Mouse (Mus musculus) hindbrain, embryonic 16.5 days (tissue): Measurements from ENCODE around the gene Gpsm2. TPM values are rescaled to one million over a fixed set of nuclear protein-coding genes. Genes with fewer than 3 reads are reported as not detected.
"Not testable (repeated sequence)": the region's sequence is repeated elsewhere in the genome, so short reads cannot be mapped to it uniquely, and the experiment has no call there.

Experiments used
- ATAC-seq: fragments of 200-750 bp; cut with Nextera tagmentation; 2 replicates; pipeline ENCODE4 v1.8.0; 2017; ENCODE audit warnings: moderate TSS enrichment, moderate library complexity
- H3K27ac ChIP-seq: fragments of 300-500 bp; sonication (generic); 2 replicates; pipeline ENCODE4 v1.5.1; 2014; ENCODE audit warnings: low read depth, mild to moderate bottlenecking, control low read depth, low read length, moderate library complexity
- H3K27me3 ChIP-seq: fragments of 300-500 bp; sonication (generic); replicated peaks from 2 replicates; pipeline ENCODE4 v1.6.1; 2014; ENCODE audit warnings: low read length; ENCODE audit not compliant: control insufficient read depth, insufficient read depth
- H3K36me3 ChIP-seq: fragments of 300-500 bp; sonication (generic); 2 replicates; pipeline ENCODE4 v1.6.1; 2014; ENCODE audit warnings: mild to moderate bottlenecking, low read length, moderate library complexity, mixed read lengths; ENCODE audit not compliant: control insufficient read depth, insufficient read depth
- H3K4me1 ChIP-seq: fragments of 300-500 bp; sonication (generic); 2 replicates; pipeline ENCODE4 v1.6.1; 2014; ENCODE audit warnings: low read depth, low read length; ENCODE audit not compliant: control insufficient read depth, insufficient read depth
- H3K4me2 ChIP-seq: fragments of 300-500 bp; sonication (generic); 2 replicates; pipeline ENCODE4 v1.6.1; 2014; ENCODE audit warnings: mild to moderate bottlenecking, low read length, control low read depth, moderate library complexity
- H3K4me3 ChIP-seq: fragments of 300-500 bp; sonication (generic); 2 replicates; pipeline ENCODE4 v1.5.1; 2014; ENCODE audit warnings: mild to moderate bottlenecking, low read length, control low read depth, moderate library complexity
- H3K9ac ChIP-seq: fragments of 300-500 bp; sonication (generic); 2 replicates; pipeline ENCODE4 v1.6.1; 2014; ENCODE audit warnings: low read depth, mild to moderate bottlenecking, control low read depth, low read length, moderate library complexity
- H3K9me3 ChIP-seq: fragments of 300-500 bp; sonication (generic); 2 replicates; pipeline ENCODE4 v1.6.1; 2014; ENCODE audit warnings: mild to moderate bottlenecking, low read length, moderate library complexity; ENCODE audit not compliant: control insufficient read depth
- WGBS: fragments of 180-500 bp; shearing (Covaris S2); extraction: QIAGEN DNeasy Blood & Tissue Kit; methylation state at CpG from one replicate; pipeline ENCODE4 v1.1.7; 2014; 5-methylcytosine and 5-hydroxymethylcytosine counted together
- polyA plus RNA-seq: library from polyadenylated mRNA; unstranded; fragments of >200 nt; fragmentation: Nextera tagmentation; extraction: Ambion mirVana; gene quantifications from 2 replicates; pipeline ENCODE4 v1.2.1, GENCODE M21; 2015

Gpsm2 gene
- polyA plus RNA-seq, 1 experiment from 2014 or later, result 21.1 TPM

DNA sequence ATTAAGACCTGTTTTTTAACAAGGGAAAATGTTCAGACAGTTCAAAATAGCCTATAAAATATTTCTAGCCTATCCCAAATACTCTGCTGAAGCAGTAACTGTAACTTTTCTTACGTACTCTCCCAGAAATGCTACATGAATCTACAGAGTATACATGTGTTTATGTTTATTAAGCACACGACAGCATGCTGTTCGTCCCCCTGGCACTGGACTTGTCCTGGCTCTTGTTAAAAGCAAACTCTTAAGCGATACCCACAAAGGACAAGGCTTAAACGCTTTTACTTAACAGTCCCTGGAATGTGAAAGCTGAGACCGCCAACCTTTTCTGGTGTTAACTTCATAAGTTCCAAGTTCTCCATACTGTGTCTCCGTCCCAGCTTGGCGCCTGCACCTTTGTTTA, 32.7 kb downstream of the Gpsm2 start:
- 68% methylated on average over 8 of the region's 8 CpGs for WGBS
- Histone ChIP-seq H3K4me2 (no peak overlapping the region), H3K4me3 (no peak overlapping the region), H3K36me3 (no peaks in the 10 kb centered on the region), H3K27ac (no peak overlapping the region), H3K9ac (no peak overlapping the region), H3K27me3 (no peaks in the 10 kb centered on the region), H3K4me1 (no peaks in the 10 kb centered on the region; the same call in 1 of the 2 replicates), H3K9me3 (no peaks in the 10 kb centered on the region)
- no peak for ATAC-seq

DNA sequence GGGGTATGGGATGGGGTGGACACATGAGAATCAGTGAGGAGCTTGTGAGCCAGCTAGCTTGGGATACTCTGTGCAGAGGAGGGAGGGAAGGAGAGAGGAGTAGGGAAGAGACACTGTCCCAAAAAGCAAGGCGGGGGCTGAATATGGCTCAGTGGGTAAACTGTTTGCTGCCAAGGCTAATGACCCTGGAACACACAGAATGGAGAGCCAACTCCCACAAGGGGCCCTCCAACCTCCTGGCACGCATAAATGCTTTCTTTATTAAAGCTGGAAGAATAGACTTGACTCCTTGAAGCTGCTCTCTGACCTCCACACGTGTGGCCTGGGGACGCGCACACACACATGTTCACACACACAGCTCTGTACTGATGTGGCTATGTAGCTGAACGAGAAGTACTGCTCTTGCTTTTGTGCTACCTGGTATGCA, 33.1 kb downstream of the Gpsm2 start:
- no peak overlapping the region for H3K4me2 ChIP-seq
- 42% methylated on average over 6 of the region's 6 CpGs for WGBS
- H3K27me3 ChIP-seq, result no peaks in the 10 kb centered on the region
- peak; percentile 73; the same call in 1 of the 2 replicates for ATAC-seq
- H3K9ac ChIP-seq, result no peak overlapping the region
- H3K9me3 ChIP-seq, result no peaks in the 10 kb centered on the region
- H3K27ac ChIP-seq, result no peak overlapping the region
- H3K36me3 ChIP-seq, result no peaks in the 10 kb centered on the region
- no peaks in the 10 kb centered on the region; the same call in 1 of the 2 replicates for H3K4me1 ChIP-seq
- H3K4me3 ChIP-seq, result no peak overlapping the region

DNA sequence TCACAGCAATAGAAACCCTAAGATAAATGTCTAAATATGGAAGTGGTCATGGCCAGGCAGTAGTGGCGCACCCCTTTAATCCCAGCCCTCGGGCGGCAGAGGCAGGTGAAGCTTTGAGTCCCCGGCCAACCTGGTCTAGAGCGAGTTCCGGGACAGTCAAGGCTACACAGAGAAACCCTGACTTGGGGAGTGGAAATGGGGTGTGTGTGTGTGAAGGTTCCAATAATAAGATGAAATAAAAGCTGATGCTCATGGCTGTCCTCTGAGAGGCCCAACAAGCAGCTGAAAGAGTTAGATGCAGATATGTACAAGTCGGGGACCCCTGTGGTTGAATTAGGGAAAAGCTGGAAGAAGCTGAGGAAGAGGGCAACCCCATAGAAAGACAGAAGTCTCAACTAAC, 36.4 kb downstream of the Gpsm2 start:
- Histone ChIP-seq H3K4me1 (no peaks in the 10 kb centered on the region; the same call in 1 of the 2 replicates), H3K9ac (no peak overlapping the region), H3K4me2 (no peak overlapping the region), H3K27me3 (no peaks in the 10 kb centered on the region), H3K9me3 (no peaks in the 10 kb centered on the region), H3K27ac (no peak overlapping the region), H3K36me3 (0 out of 2 replicates have a peak, but pooled peaks cover 4% of the 10 kb centered on the region), H3K4me3 (no peak overlapping the region)
- no peak for ATAC-seq
- WGBS, result 95% methylated on average over 7 of the region's 7 CpGs

DNA sequence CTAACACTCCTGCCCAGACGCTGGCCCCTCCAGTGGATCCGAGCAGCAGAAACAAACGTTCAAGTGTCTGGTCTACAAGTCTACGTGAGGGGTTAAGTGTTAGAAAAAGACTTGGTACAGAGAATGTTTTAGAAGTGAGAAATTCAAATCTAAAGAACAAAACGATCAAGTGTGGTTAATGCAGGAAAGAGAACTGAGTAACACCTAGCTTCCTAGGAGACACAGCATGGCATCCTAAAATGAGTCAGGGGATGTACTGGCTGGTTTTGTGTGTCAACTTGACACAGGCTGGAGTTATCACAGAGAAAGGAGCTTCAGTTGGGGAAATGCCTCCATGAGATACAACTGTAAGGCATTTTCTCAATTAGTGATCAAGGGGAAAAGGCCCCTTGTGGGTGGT, 38.5 kb downstream of the Gpsm2 start:
- peaks cover 11% of the 10 kb centered on the region for H3K36me3 ChIP-seq
- 93% methylated on average over 5 of the region's 5 CpGs for WGBS
- not testable (repeated sequence) for H3K27me3 ChIP-seq, H3K9me3 ChIP-seq, H3K27ac ChIP-seq, H3K4me2 ChIP-seq, ATAC-seq, H3K4me1 ChIP-seq, H3K9ac ChIP-seq, H3K4me3 ChIP-seq

DNA sequence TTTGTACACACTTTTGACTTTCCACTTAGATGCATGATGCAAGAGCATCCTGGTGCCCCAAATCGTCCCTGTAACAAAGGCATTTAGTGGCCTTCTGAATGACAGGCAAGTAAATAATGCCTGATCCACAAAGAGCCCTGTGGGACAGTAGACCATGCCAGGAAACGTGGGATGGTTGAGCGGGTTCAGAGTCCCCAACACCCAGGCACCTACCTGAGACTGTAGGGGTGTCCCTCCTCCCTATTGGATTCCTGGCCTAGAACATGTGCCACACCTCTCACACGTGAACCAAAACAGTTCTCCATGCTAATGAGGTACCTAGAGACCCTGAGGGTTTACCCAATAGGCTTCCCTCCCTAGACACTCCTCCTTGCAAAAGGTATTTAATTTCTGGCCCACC, 41.1 kb downstream of the Gpsm2 start:
- Histone ChIP-seq H3K27me3 (no peaks in the 10 kb centered on the region), H3K4me1 (no peaks in the 10 kb centered on the region), H3K27ac (no peak overlapping the region), H3K4me2 (no peak overlapping the region), H3K4me3 (no peak overlapping the region), H3K9ac (no peak overlapping the region), H3K9me3 (no peaks in the 10 kb centered on the region), H3K36me3 (peaks cover 17% of the 10 kb centered on the region)
- ATAC-seq, result no peak
- 86% methylated on average over 4 of the region's 4 CpGs for WGBS

DNA sequence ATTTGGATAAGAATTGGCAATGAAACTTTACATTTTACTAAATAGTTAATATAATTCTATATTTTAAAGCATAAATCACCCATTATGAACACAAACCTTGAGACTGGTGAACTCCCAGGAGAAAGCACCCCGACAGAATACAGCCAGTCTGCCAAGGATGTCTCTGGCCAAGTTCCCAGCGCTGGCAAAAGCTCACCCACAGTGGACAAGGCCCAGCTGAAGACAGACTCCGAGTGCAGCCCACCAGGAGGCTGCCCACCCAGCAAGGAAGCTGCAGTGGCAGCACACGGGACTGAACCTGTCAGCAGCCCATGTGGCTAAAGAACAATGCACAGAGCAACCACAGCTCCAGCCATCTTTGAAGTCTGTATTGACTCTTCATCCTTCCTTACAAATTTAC, 45.5 kb downstream of the Gpsm2 start:
- Histone ChIP-seq H3K4me2 (no peak overlapping the region), H3K9me3 (no peaks in the 10 kb centered on the region), H3K27me3 (no peaks in the 10 kb centered on the region), H3K9ac (no peak overlapping the region), H3K4me1 (no peaks in the 10 kb centered on the region), H3K27ac (no peak overlapping the region), H3K36me3 (peaks cover 29% of the 10 kb centered on the region), H3K4me3 (no peak overlapping the region)
- 57% methylated on average over 4 of the region's 4 CpGs for whole genome bisulfite sequencing
- ATAC-seq, result no peak; the same call in 1 of the 2 replicates

DNA sequence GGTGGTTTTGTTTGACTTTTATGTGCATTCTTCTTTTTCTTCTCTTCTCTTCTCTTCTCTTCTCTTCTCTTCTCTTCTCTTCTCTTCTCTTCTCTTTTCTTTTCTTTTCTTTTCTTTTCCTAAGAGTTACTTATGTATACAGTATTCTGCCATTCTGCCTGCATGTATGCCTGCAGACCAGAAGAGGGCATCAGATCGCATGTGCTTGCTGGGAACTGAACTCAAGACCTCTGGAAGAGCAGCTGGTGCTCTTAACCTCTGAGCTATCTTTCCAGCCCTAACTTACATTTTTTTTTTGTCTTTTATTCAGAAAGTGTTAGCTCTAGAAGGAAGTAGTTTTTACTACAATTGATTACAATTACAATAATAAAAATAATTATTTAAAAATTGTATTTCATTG, 61.2 kb downstream of the Gpsm2 start:
- H3K9ac ChIP-seq, result no peak overlapping the region
- no peaks in the 10 kb centered on the region for H3K27me3 ChIP-seq
- no peak overlapping the region for H3K4me3 ChIP-seq
- no peak overlapping the region for H3K4me2 ChIP-seq
- peaks cover 22% of the 10 kb centered on the region for H3K36me3 ChIP-seq
- ATAC-seq, result no peak
- 82% methylated on average over 1 of the region's 1 CpGs for WGBS
- no peaks in the 10 kb centered on the region for H3K9me3 ChIP-seq
- H3K4me1 ChIP-seq, result no peaks in the 10 kb centered on the region
- H3K27ac ChIP-seq, result no peak overlapping the region

DNA sequence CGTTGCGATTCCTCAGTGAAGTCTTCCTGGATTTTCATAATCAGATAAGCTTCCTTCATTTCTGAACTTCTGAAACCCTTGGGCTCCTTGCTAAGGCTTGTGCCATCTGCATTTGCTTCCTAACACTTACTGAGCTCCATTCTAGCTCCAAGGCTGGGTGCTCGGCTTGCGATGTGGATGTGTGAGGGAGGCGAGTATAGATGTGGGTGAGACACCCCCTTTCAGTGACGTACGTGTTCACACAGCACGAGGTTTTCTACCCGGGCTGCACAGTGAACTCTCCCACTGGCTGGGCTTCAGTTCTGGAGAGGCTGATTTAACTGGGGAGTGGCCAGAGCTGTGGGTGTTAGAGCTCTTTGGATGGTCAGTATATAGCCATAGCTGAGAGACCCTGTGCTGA, 63.5 kb downstream of the Gpsm2 start:
- Histone ChIP-seq H3K9ac (no peak overlapping the region), H3K4me1 (peaks cover 6% of the 10 kb centered on the region; the same call in 1 of the 2 replicates), H3K4me3 (no peak overlapping the region), H3K36me3 (peaks cover 15% of the 10 kb centered on the region), H3K9me3 (no peaks in the 10 kb centered on the region), H3K27ac (no peak overlapping the region), H3K27me3 (no peaks in the 10 kb centered on the region), H3K4me2 (no peak overlapping the region)
- no peak for ATAC-seq
- WGBS, result 95% methylated on average over 9 of the region's 9 CpGs

DNA sequence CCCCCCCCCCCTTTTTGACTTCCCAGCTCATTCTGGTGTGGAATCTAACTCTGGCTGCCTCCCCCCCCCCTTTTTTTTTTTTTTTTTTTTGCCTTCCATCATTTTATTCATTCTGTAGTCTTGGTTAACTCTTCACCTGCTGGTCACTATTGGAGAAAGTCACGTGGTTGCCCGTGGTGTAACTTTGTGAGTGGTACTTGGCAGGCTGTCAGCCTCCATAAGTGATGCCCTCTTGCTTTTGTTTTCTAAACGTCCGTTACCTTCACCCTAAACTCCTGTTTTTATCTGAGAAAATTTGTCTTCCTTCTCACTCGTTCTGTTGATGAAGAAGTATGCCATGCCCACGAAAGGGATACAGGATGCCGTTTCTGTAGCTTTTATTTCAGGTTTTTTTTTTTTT, 66.6 kb downstream of the Gpsm2 start:
- no peaks in the 10 kb centered on the region for H3K36me3 ChIP-seq
- H3K27me3 ChIP-seq, result no peaks in the 10 kb centered on the region
- H3K4me1 ChIP-seq, result peaks cover 6% of the 10 kb centered on the region; the same call in 1 of the 2 replicates
- no peak overlapping the region for H3K9ac ChIP-seq
- no peaks in the 10 kb centered on the region for H3K9me3 ChIP-seq
- WGBS, result 70% methylated on average over 7 of the region's 7 CpGs
- no peak overlapping the region for H3K4me2 ChIP-seq
- ATAC-seq, result no peak
- no peak overlapping the region for H3K27ac ChIP-seq
- H3K4me3 ChIP-seq, result no peak overlapping the region

DNA sequence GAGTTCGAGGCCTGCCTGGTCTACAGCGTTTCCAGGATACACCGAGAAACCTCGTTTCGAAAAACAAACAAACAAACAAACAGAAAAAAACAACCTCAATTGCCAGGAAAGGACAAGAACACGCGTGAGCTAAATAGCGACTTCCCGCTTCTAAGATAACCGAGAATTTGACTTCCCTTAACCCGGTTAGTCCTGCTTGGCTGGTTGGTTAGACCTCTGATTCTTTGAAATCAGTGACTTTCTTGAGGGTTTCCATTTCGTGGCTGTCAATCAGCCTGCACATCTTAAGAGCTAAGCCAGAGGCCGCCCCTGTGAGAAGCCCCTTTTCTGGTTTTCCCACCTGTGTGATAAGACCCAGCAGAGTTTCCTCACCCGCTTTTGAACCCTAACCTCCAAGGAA, 67.5 kb downstream of the Gpsm2 start:
- Histone ChIP-seq H3K4me1 (peaks cover 6% of the 10 kb centered on the region; the same call in 1 of the 2 replicates), H3K36me3 (no peaks in the 10 kb centered on the region), H3K9me3 (no peaks in the 10 kb centered on the region), H3K27me3 (no peaks in the 10 kb centered on the region), H3K4me2 (peak overlapping the region; percentile 60), H3K9ac (peak overlapping the region; percentile 91; the same call in 1 of the 2 replicates), H3K4me3 (peak overlapping the region; percentile 79), H3K27ac (no peak overlapping the region)
- WGBS, result 29% methylated on average over 14 of the region's 14 CpGs
- no peak for ATAC-seq
